Mouse (Mus musculus): ENCODE measurements around the gene Vgll4. TPM values are rescaled to one million over a fixed set of nuclear protein-coding genes. Genes with fewer than 3 reads are reported as not detected.

The Vgll4 gene
- polyA plus RNA-seq, 2 experiments, result 70.1 to 103 TPM

DNA sequence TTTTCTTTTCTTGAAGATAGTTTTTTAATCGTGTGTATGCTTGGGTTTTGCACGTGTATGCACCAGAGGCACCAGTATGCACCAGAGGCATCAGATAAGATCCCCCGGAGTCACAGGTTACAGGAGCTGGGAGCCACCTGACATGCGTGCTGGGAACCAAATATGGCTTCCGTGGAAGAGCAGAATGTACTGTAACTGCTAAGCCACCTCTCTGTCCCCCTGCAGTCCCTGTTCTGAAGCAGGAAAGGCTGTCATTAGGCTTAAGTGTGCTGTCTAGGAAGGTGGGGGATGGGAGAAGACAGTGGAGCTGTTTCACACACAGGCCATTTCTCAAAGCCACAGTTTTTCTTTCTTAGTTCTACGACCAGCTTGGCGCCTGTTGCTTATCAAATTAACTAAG, 121.0 kb downstream of the Vgll4 start:
- DNase-seq (ENCODE audit: low spot score) (no peak), ATAC-seq (ENCODE audit: low FRiP score, low read depth) (no peak)
- Histone ChIP-seq H3K4me3 (replicated peaks; ENCODE audit: low read length) (no peak overlapping the region), H3K36me3 (ENCODE audit: control insufficient read depth, insufficient read depth, low read length) (no peaks in the 10 kb centered on the region), H3K27me3 (ENCODE audit: control insufficient read depth, insufficient read depth, low read length) (no peaks in the 10 kb centered on the region), H3K4me1 (ENCODE audit: control insufficient read depth, insufficient read depth, low read length) (peaks cover 25% of the 10 kb centered on the region), H3K9ac (ENCODE audit: low read depth, low read length, severe bottlenecking) (no peak overlapping the region), H3K9me3 (ENCODE audit: control insufficient read depth, low read length) (no peaks in the 10 kb centered on the region), H3K4me2 (replicated peaks; ENCODE audit: low read depth, low read length, severe bottlenecking) (no peak overlapping the region), H3K27ac (replicated peaks; ENCODE audit: low read depth, low read length) (no peak overlapping the region)
- 53% methylated on average over 7 of the region's 7 CpGs for whole genome bisulfite sequencing
- no peak for TF ChIP-seq POLR2A (IDR thresholded peaks at IDR 0.05; ENCODE audit: borderline replicate concordance, extremely low read depth, insufficient read depth, insufficient read length)

DNA sequence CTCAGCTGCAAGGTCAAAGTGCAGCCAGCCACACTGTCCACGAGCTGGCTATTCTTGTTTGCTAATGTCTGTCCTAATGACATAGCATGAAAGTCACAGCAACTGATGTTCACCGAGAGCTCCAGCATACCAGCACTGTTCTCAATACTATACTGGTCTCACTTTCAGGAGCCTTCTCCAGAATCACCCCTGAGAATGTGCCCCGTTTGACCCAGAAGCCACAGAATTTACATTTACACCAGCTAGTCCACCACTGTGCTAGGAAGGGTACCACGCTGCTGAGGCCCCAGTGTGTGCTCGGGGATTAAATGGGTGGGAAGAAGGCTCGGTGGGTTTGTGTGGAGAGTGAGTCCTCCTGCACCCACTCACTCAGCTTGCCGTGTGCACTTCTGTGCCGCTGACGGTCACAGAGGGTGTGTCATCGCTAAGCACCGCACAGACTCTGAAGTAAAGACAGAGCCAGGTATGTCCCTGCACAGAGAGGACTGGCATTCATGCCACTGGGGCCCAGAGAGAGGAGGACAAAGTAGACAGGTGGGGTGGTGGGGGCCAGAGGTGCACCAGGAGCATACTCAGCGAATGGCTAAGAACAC, 122.1 kb downstream of the Vgll4 start:
- Histone ChIP-seq H3K9ac (ENCODE audit: low read depth, low read length, severe bottlenecking) (no peak overlapping the region), H3K27me3 (ENCODE audit: control insufficient read depth, insufficient read depth, low read length) (no peaks in the 10 kb centered on the region), H3K27ac (replicated peaks; ENCODE audit: low read depth, low read length) (no peak overlapping the region), H3K4me2 (replicated peaks; ENCODE audit: low read depth, low read length, severe bottlenecking) (no peak overlapping the region), H3K4me1 (ENCODE audit: control insufficient read depth, insufficient read depth, low read length) (peaks cover 24% of the 10 kb centered on the region), H3K4me3 (replicated peaks; ENCODE audit: low read length) (no peak overlapping the region), H3K36me3 (ENCODE audit: control insufficient read depth, insufficient read depth, low read length) (no peaks in the 10 kb centered on the region), H3K9me3 (ENCODE audit: control insufficient read depth, low read length) (0 out of 2 replicates have a peak, but pooled peaks cover 3% of the 10 kb centered on the region)
- 74% methylated on average over 12 of the region's 12 CpGs for WGBS
- DNase-seq (ENCODE audit: low spot score) (no peak), ATAC-seq (ENCODE audit: low FRiP score, low read depth) (no peak)
- no peak for TF ChIP-seq POLR2A (IDR thresholded peaks at IDR 0.05; ENCODE audit: borderline replicate concordance, extremely low read depth, insufficient read depth, insufficient read length)

DNA sequence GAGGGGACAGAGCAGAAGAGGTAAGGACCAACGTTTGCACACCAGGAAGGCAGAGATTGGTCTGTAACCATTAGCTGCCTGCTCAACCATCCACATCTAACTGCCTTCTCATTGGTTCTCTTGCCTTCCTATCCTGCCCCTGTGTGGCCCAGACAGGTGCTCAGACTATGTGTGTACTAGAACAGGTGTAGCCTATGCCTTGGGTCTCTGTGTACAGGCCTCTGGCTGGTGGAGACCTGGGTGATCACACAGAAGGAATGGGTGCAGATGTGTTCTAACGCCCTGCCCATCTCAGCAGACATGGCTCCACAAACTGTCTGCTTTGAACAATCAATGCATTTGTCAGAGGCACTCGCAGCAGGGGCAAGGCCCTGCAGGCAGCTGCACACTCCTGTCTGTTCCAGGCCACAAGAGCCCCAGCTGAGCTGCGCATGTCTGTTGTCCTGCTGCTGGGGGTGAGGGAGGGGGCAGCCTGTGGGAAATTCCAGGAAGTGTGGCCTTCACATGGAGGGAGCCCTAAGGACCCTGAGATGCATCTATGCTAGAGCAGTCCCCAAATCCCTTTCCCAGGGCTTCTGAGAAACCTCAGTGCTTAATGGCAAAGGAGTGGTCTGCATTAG, 123.5 kb downstream of the Vgll4 start:
- no peak overlapping the region for H3K4me2 ChIP-seq (replicated peaks; ENCODE audit: low read depth, low read length, severe bottlenecking)
- 20% methylated on average over 4 of the region's 4 CpGs for WGBS
- no peak overlapping the region for H3K4me3 ChIP-seq (replicated peaks; ENCODE audit: low read length)
- TF ChIP-seq POLR2A (IDR thresholded peaks at IDR 0.05; ENCODE audit: borderline replicate concordance, extremely low read depth, insufficient read depth, insufficient read length), result no peak
- H3K27me3 ChIP-seq (ENCODE audit: control insufficient read depth, insufficient read depth, low read length), result no peaks in the 10 kb centered on the region
- ATAC-seq (ENCODE audit: low FRiP score, low read depth) (peak; percentile 38; the same call in 1 of the 2 replicates), DNase-seq (ENCODE audit: low spot score) (no peak)
- 0 out of 2 replicates have a peak, but pooled peaks cover 3% of the 10 kb centered on the region for H3K9me3 ChIP-seq (ENCODE audit: control insufficient read depth, low read length)
- H3K27ac ChIP-seq (replicated peaks; ENCODE audit: low read depth, low read length), result no peak overlapping the region
- no peaks in the 10 kb centered on the region for H3K36me3 ChIP-seq (ENCODE audit: control insufficient read depth, insufficient read depth, low read length)
- H3K4me1 ChIP-seq (ENCODE audit: control insufficient read depth, insufficient read depth, low read length), result peaks cover 27% of the 10 kb centered on the region
- H3K9ac ChIP-seq (ENCODE audit: low read depth, low read length, severe bottlenecking), result no peak overlapping the region

DNA sequence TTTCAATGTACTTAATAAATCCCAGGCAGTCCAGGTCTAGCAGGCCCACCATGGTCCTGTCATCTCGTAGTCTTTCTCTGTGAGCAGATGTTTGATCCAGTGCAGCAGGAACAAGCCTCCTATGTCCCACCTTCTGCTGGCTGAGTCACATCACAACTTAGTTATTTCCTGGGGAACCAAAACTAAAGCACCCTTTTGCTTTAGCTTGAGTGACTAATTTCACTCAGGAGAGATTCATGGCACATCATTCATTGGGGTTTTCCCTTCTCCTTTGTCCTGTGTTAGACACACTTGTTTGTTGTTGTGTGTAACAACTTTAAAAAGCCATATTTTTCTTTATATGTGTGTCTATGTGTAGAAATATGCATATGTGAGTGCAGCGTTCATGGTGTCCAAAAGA, 126.9 kb downstream of the Vgll4 start:
- no peak overlapping the region for H3K4me3 ChIP-seq (replicated peaks; ENCODE audit: low read length)
- ATAC-seq (ENCODE audit: low FRiP score, low read depth) (no peak), DNase-seq (ENCODE audit: low spot score) (no peak)
- H3K4me2 ChIP-seq (replicated peaks; ENCODE audit: low read depth, low read length, severe bottlenecking), result no peak overlapping the region
- H3K27me3 ChIP-seq (ENCODE audit: control insufficient read depth, insufficient read depth, low read length), result no peaks in the 10 kb centered on the region
- TF ChIP-seq POLR2A (IDR thresholded peaks at IDR 0.05; ENCODE audit: borderline replicate concordance, extremely low read depth, insufficient read depth, insufficient read length), result no peak
- no peak overlapping the region; the same call in 1 of the 2 replicates for H3K27ac ChIP-seq (replicated peaks; ENCODE audit: low read depth, low read length)
- no peaks in the 10 kb centered on the region for H3K36me3 ChIP-seq (ENCODE audit: control insufficient read depth, insufficient read depth, low read length)
- peaks cover 38% of the 10 kb centered on the region for H3K4me1 ChIP-seq (ENCODE audit: control insufficient read depth, insufficient read depth, low read length)
- 0 out of 2 replicates have a peak, but pooled peaks cover 3% of the 10 kb centered on the region for H3K9me3 ChIP-seq (ENCODE audit: control insufficient read depth, low read length)
- WGBS, result 78% methylated on average over 2 of the region's 2 CpGs
- H3K9ac ChIP-seq (ENCODE audit: low read depth, low read length, severe bottlenecking), result no peak overlapping the region

DNA sequence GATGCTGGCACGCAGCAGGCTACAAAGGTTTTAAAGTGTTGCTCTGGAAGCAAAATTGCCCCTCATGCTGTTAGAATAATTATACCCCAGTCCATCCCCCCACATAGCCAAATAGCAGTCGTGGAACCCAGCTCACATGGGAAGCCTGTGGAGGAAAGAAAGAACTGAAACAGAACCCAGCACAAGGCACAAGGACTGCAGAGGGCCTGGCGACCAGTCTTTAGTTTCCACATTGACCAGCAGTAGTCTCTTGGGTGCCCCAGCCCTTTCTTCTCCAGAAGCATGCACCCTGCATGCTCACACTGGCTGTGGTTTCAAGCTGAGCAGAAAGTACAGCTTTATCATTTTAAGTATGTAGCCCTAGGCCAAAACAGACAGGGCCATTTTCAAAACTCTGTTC, 127.7 kb downstream of the Vgll4 start:
- H3K27me3 ChIP-seq (ENCODE audit: control insufficient read depth, insufficient read depth, low read length), result no peaks in the 10 kb centered on the region
- no peak for ATAC-seq (ENCODE audit: low FRiP score, low read depth)
- no peak for DNase-seq (ENCODE audit: low spot score)
- no peak overlapping the region; the same call in 1 of the 2 replicates for H3K27ac ChIP-seq (replicated peaks; ENCODE audit: low read depth, low read length)
- no peak overlapping the region for H3K9ac ChIP-seq (ENCODE audit: low read depth, low read length, severe bottlenecking)
- no peak overlapping the region for H3K4me2 ChIP-seq (replicated peaks; ENCODE audit: low read depth, low read length, severe bottlenecking)
- H3K4me1 ChIP-seq (ENCODE audit: control insufficient read depth, insufficient read depth, low read length), result peaks cover 38% of the 10 kb centered on the region
- TF ChIP-seq POLR2A (IDR thresholded peaks at IDR 0.05; ENCODE audit: borderline replicate concordance, extremely low read depth, insufficient read depth, insufficient read length), result no peak
- H3K4me3 ChIP-seq (replicated peaks; ENCODE audit: low read length), result no peak overlapping the region
- H3K9me3 ChIP-seq (ENCODE audit: control insufficient read depth, low read length), result 0 out of 2 replicates have a peak, but pooled peaks cover 3% of the 10 kb centered on the region
- 11% methylated on average over 3 of the region's 3 CpGs for WGBS
- H3K36me3 ChIP-seq (ENCODE audit: control insufficient read depth, insufficient read depth, low read length), result no peaks in the 10 kb centered on the region

Measured in limb, embryonic 14.5 days (tissue).